Mouse (Mus musculus): ENCODE measurements at regions not wholly inside any gene's neighbourhood (a gene's known extent, or its start where the extent isn't known, plus 50 kb on each side); places are given as distances from the start of the nearest gene placed in this dataset.

GRCm38 (mm10) chr10:26434586-26434985 lies 58.8 kb upstream of the L3mbtl3 start:
- H3K36me3 ChIP-seq (ENCODE audit: control insufficient read depth, insufficient read depth, low read length), result no peaks in the 10 kb centered on the region
- no peaks in the 10 kb centered on the region for H3K27me3 ChIP-seq (ENCODE audit: control insufficient read depth, insufficient read depth, low read length)
- H3K27ac ChIP-seq (ENCODE audit: insufficient read depth, low read depth, low read length), result no peak overlapping the region
- 91% methylated on average over 11 of the region's 11 CpGs for WGBS
- H3K4me1 ChIP-seq (ENCODE audit: control insufficient read depth, insufficient read depth, insufficient read length, low read length), result no peaks in the 10 kb centered on the region
- no peak overlapping the region for H3K4me3 ChIP-seq (ENCODE audit: low read depth, low read length)
- TF ChIP-seq CTCF (IDR thresholded peaks at IDR 0.05; ENCODE audit: extremely low read depth, insufficient read length, insufficient replicate concordance, low read depth, low read length) (no peak), POLR2A (IDR thresholded peaks at IDR 0.05; ENCODE audit: low read depth, low read length) (no peak)

DNA sequence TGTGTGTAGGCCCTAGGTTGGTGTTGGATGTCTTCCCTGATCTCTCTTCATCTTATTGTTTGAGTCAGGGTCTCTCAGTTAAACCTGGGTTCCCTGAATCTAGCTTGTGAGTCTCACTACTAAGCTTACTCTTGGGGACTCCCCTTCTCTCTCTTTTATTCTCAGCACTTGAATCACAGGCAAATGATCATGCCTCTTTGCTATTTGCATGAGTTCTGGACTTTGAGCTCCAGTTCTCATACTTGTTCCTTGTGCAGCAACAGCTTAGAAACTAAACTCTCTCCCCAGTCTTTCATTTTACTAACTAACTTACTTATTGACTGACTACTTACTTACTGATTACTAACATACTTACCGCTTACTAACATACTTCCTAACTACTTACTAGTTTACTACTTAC lies 64.9 kb upstream of the L3mbtl3 start:
- 48% methylated on average over 1 of the region's 1 CpGs for WGBS
- H3K27me3 ChIP-seq (ENCODE audit: control insufficient read depth, insufficient read depth, low read length), result no peaks in the 10 kb centered on the region
- TF ChIP-seq CTCF (IDR thresholded peaks at IDR 0.05; ENCODE audit: extremely low read depth, insufficient read length, insufficient replicate concordance, low read depth, low read length) (no peak), POLR2A (IDR thresholded peaks at IDR 0.05; ENCODE audit: low read depth, low read length) (no peak)
- H3K36me3 ChIP-seq (ENCODE audit: control insufficient read depth, insufficient read depth, low read length), result no peaks in the 10 kb centered on the region
- H3K4me1 ChIP-seq (ENCODE audit: control insufficient read depth, insufficient read depth, insufficient read length, low read length), result no peaks in the 10 kb centered on the region
- H3K27ac ChIP-seq (ENCODE audit: insufficient read depth, low read depth, low read length), result no peak overlapping the region
- H3K4me3 ChIP-seq (ENCODE audit: low read depth, low read length), result no peak overlapping the region

- WGBS, result 28% methylated on average over 4 of the region's 4 CpGs
- Histone ChIP-seq H3K27me3 (ENCODE audit: control insufficient read depth, insufficient read depth, low read length) (no peaks in the 10 kb centered on the region), H3K4me1 (ENCODE audit: control insufficient read depth, insufficient read depth, insufficient read length, low read length) (no peaks in the 10 kb centered on the region), H3K36me3 (ENCODE audit: control insufficient read depth, insufficient read depth, low read length) (no peaks in the 10 kb centered on the region), H3K4me3 (ENCODE audit: low read depth, low read length) (no peak overlapping the region), H3K27ac (ENCODE audit: insufficient read depth, low read depth, low read length) (no peak overlapping the region)
- TF ChIP-seq POLR2A (IDR thresholded peaks at IDR 0.05; ENCODE audit: low read depth, low read length) (no peak), CTCF (IDR thresholded peaks at IDR 0.05; ENCODE audit: extremely low read depth, insufficient read length, insufficient replicate concordance, low read depth, low read length) (no peak)
Observed at GRCm38 (mm10) chr10:26484311-26484710, 108.5 kb upstream of the L3mbtl3 start.

DNA sequence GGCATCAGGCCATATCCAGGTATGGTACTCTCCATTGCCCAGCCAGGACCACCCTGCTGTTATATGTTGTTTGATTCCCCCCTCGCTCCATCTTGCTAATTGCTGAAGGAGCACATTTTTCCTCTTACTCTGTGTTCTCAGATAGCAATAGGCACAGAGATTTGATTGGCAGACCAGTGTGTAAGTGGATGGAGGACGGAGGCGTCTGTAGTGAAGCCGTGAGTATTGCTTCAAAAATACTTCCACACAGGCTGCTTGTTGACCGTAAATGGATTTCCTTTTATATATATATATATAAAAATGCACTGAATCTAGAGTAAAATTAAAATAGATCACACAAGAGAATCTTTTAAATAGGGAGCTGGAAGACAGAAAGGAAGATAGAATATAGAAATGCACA lies 115.6 kb upstream of the L3mbtl3 start:
- no peaks in the 10 kb centered on the region for H3K36me3 ChIP-seq (ENCODE audit: control insufficient read depth, insufficient read depth, low read length)
- WGBS, result 93% methylated on average over 5 of the region's 5 CpGs
- no peaks in the 10 kb centered on the region for H3K27me3 ChIP-seq (ENCODE audit: control insufficient read depth, insufficient read depth, low read length)
- H3K4me1 ChIP-seq (ENCODE audit: control insufficient read depth, insufficient read depth, insufficient read length, low read length), result no peaks in the 10 kb centered on the region
- H3K4me3 ChIP-seq (ENCODE audit: low read depth, low read length), result no peak overlapping the region
- H3K27ac ChIP-seq (ENCODE audit: insufficient read depth, low read depth, low read length), result no peak overlapping the region
- TF ChIP-seq POLR2A (IDR thresholded peaks at IDR 0.05; ENCODE audit: low read depth, low read length) (no peak), CTCF (IDR thresholded peaks at IDR 0.05; ENCODE audit: extremely low read depth, insufficient read length, insufficient replicate concordance, low read depth, low read length) (no peak)

- H3K4me3 ChIP-seq (ENCODE audit: low read depth, low read length), result no peak overlapping the region
- H3K27me3 ChIP-seq (ENCODE audit: control insufficient read depth, insufficient read depth, low read length), result no peaks in the 10 kb centered on the region
- 82% methylated on average over 11 of the region's 11 CpGs for WGBS
- no peak for TF ChIP-seq POLR2A (IDR thresholded peaks at IDR 0.05; ENCODE audit: low read depth, low read length)
- no peak for TF ChIP-seq CTCF (IDR thresholded peaks at IDR 0.05; ENCODE audit: extremely low read depth, insufficient read length, insufficient replicate concordance, low read depth, low read length)
- no peak overlapping the region for H3K27ac ChIP-seq (ENCODE audit: insufficient read depth, low read depth, low read length)
- H3K4me1 ChIP-seq (ENCODE audit: control insufficient read depth, insufficient read depth, insufficient read length, low read length), result no peaks in the 10 kb centered on the region
- H3K36me3 ChIP-seq (ENCODE audit: control insufficient read depth, insufficient read depth, low read length), result no peaks in the 10 kb centered on the region
Observed at GRCm38 (mm10) chr10:26492146-26492545, 116.4 kb upstream of the L3mbtl3 start.

GRCm38 (mm10) chr10:26492856-26493484 lies 117.2 kb upstream of the L3mbtl3 start:
- no peaks in the 10 kb centered on the region for H3K4me1 ChIP-seq (ENCODE audit: control insufficient read depth, insufficient read depth, insufficient read length, low read length)
- TF ChIP-seq CTCF (IDR thresholded peaks at IDR 0.05; ENCODE audit: extremely low read depth, insufficient read length, insufficient replicate concordance, low read depth, low read length), result no peak
- no peak for TF ChIP-seq POLR2A (IDR thresholded peaks at IDR 0.05; ENCODE audit: low read depth, low read length)
- WGBS, result 83% methylated on average over 13 of the region's 13 CpGs
- H3K27me3 ChIP-seq (ENCODE audit: control insufficient read depth, insufficient read depth, low read length), result no peaks in the 10 kb centered on the region
- H3K27ac ChIP-seq (ENCODE audit: insufficient read depth, low read depth, low read length), result no peak overlapping the region
- no peak overlapping the region for H3K4me3 ChIP-seq (ENCODE audit: low read depth, low read length)
- no peaks in the 10 kb centered on the region for H3K36me3 ChIP-seq (ENCODE audit: control insufficient read depth, insufficient read depth, low read length)

GRCm38 (mm10) chr10:26493801-26494200 lies 118.0 kb upstream of the L3mbtl3 start:
- no peak for TF ChIP-seq POLR2A (IDR thresholded peaks at IDR 0.05; ENCODE audit: low read depth, low read length)
- TF ChIP-seq CTCF (IDR thresholded peaks at IDR 0.05; ENCODE audit: extremely low read depth, insufficient read length, insufficient replicate concordance, low read depth, low read length), result no peak
- 43% methylated on average over 2 of the region's 2 CpGs for WGBS

More at GRCm38 (mm10) chr10:26493801-26494200, 118.0 kb upstream of the L3mbtl3 start:
- H3K4me3 ChIP-seq (ENCODE audit: low read depth, low read length), result no peak overlapping the region
- no peaks in the 10 kb centered on the region for H3K4me1 ChIP-seq (ENCODE audit: control insufficient read depth, insufficient read depth, insufficient read length, low read length)
- no peaks in the 10 kb centered on the region for H3K27me3 ChIP-seq (ENCODE audit: control insufficient read depth, insufficient read depth, low read length)
- H3K36me3 ChIP-seq (ENCODE audit: control insufficient read depth, insufficient read depth, low read length), result no peaks in the 10 kb centered on the region
- H3K27ac ChIP-seq (ENCODE audit: insufficient read depth, low read depth, low read length), result no peak overlapping the region

All from small intestine, adult 2 months (tissue).